Mouse (Mus musculus): ENCODE data around the gene Six5. TPM values are rescaled to one million over a fixed set of nuclear protein-coding genes. Genes with fewer than 3 reads are reported as not detected.
"Not testable (repeated sequence)": the region's sequence is repeated elsewhere in the genome, so short reads cannot be mapped to it uniquely, and the experiment has no call there.

Six5 gene
- total and polyA plus RNA-seq, 3 experiments: 7.1 to 26.0 (median 8.2) TPM

DNA sequence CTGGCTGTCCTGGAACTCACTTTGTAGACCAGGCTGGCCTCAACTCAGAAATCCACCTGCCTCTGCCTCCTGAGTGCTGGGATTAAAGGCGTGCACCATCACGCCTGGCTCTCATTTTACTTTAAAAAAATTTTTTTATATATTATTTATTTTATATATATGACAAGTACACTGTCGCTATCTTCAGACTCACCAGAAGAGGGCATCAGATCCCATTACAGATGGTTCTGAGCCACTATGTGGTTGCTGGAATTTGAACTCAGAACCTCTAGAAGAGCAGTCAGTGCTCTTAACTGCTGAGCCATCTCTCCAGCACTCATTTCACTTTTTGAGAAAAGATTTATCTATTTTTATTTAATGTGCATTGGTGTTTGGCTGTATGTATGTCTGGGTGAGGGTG is 23.4 kb upstream of the Six5 start:
- intact Hi-C loops (cut with DNase I): loop anchor here (5.0 kb wide), 1 partner anchor 61 kb away; no protein-coding TSS in a partner anchor
- WGBS: 46% methylated on average over 3 of the region's 3 CpGs
- not testable (repeated sequence) for H3K27me3 ChIP-seq (ENCODE audit: control insufficient read depth, insufficient read depth, low read length); H3K4me1 ChIP-seq (ENCODE audit: control insufficient read depth, insufficient read depth, low read length); H3K79me2 ChIP-seq (replicated peaks; ENCODE audit: control insufficient read depth, insufficient read depth, low read length); H3K9ac ChIP-seq (ENCODE audit: low read depth, low read length); DNase-seq; H3K4me3 ChIP-seq; H3K27ac ChIP-seq; H3K36me3 ChIP-seq (ENCODE audit: control insufficient read depth, insufficient read depth, low read length)
- peak; percentile 64 for TF ChIP-seq CTCF (IDR thresholded peaks at IDR 0.05)

DNA sequence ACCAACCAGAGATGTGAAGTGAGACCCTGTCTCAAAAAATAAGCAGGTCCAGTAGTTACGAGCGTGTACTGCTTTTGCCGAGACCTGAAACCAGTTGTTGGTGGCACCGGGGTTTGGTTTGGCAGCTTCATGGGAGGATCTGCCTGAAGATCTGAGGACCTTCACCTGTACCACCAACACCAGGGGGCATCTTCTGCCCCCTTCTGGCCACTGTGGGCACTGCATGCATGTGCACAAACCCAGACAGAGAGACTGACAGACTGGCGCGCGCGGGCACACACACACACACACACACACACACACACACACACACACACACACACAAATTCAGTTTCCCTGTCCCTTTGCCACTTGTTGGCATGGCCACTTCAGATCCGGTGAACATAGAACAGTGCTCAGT is 20.9 kb upstream of the Six5 start:
- H3K4me1 ChIP-seq (ENCODE audit: control insufficient read depth, insufficient read depth, low read length): peaks cover 7% of the 10 kb centered on the region
- TF ChIP-seq CTCF (IDR thresholded peaks at IDR 0.05) (peak; percentile 59), POLR2A (IDR thresholded peaks at IDR 0.05; ENCODE audit: insufficient read depth, low read depth, low read length) (no peak)
- no peak overlapping the region for H3K4me3 ChIP-seq
- no peak overlapping the region for H3K27ac ChIP-seq
- no peaks in the 10 kb centered on the region for H3K27me3 ChIP-seq (ENCODE audit: control insufficient read depth, insufficient read depth, low read length)
- intact Hi-C loops (cut with DNase I): loop anchor here (5.0 kb wide), 1 partner anchor 59 kb away; no protein-coding TSS in a partner anchor
- no peaks in the 10 kb centered on the region for H3K36me3 ChIP-seq (ENCODE audit: control insufficient read depth, insufficient read depth, low read length)
- peak in 1 of 2 experiments; percentile 62 for DNase-seq
- H3K79me2 ChIP-seq (replicated peaks; ENCODE audit: control insufficient read depth, insufficient read depth, low read length): no peaks in the 10 kb centered on the region
- H3K9ac ChIP-seq (ENCODE audit: low read depth, low read length): no peak overlapping the region
- WGBS: 83% methylated on average over 9 of the region's 9 CpGs

DNA sequence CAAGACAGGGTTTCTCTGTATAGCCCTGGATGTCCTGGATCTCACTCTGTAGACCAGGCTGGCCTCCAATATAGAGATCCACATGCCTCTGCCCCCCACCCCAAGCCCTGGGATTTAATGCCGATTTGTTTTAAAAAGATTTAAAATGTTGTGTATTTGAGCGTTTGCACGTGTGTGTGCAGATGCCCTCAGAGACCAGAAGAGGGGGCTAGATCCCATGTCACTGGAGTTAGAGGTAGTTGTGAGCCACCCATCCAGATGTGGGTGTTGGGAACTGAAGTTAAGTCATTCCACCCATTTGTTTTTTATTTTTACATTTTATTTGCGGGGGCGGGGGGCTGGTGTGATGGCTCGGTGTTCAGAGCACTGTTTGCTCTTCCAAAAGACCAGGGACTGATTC is 19.9 kb upstream of the Six5 start:
- Histone ChIP-seq H3K9ac (ENCODE audit: low read depth, low read length) (no peak overlapping the region), H3K79me2 (replicated peaks; ENCODE audit: control insufficient read depth, insufficient read depth, low read length) (no peaks in the 10 kb centered on the region), H3K4me1 (ENCODE audit: control insufficient read depth, insufficient read depth, low read length) (peaks cover 7% of the 10 kb centered on the region), H3K4me3 (no peak overlapping the region), H3K27me3 (ENCODE audit: control insufficient read depth, insufficient read depth, low read length) (no peaks in the 10 kb centered on the region), H3K36me3 (ENCODE audit: control insufficient read depth, insufficient read depth, low read length) (no peaks in the 10 kb centered on the region), H3K27ac (no peak overlapping the region)
- TF ChIP-seq EP300 (IDR thresholded peaks at IDR 0.05; ENCODE audit: insufficient read depth, low read depth, low read length) (no peak), POLR2A (IDR thresholded peaks at IDR 0.05; ENCODE audit: insufficient read depth, low read depth, low read length) (no peak), CTCF (IDR thresholded peaks at IDR 0.05) (no peak)
- whole genome bisulfite sequencing: 94% methylated on average over 6 of the region's 6 CpGs
- no peak for DNase-seq
- intact Hi-C loops (cut with DNase I): loop anchor here (5.0 kb wide), 1 partner anchor 58 kb away; no protein-coding TSS in a partner anchor

DNA sequence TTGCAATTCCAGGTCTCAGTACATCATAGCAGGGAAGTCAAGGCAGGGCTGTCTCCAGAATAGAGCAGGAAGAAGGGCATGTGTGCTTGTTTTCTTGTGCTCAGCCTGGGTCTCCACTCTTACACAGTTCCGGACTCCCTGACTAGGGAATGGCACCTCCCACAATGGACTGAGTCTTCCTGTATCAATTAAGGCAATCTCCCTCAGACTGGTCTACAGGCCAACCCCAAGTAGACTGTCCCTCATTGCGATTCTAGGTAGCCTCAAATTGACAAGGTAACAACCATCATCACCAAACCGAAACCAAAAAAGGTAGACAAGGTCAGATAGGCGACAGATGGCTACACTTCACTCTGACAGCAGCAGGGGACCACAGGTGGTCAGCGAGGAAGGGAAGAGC is 19.2 kb upstream of the Six5 start:
- H3K27ac ChIP-seq: peak overlapping the region; percentile 74
- H3K9ac ChIP-seq (ENCODE audit: low read depth, low read length): peak overlapping the region; percentile 48; the same call in 1 of the 2 replicates
- 46% methylated on average over 5 of the region's 5 CpGs for WGBS
- H3K4me1 ChIP-seq (ENCODE audit: control insufficient read depth, insufficient read depth, low read length): peaks cover 7% of the 10 kb centered on the region
- TF ChIP-seq POLR2A (IDR thresholded peaks at IDR 0.05; ENCODE audit: insufficient read depth, low read depth, low read length) (no peak), CTCF (IDR thresholded peaks at IDR 0.05) (no peak), EP300 (IDR thresholded peaks at IDR 0.05; ENCODE audit: insufficient read depth, low read depth, low read length) (no peak)
- peak in 1 of 2 experiments; percentile 17 for DNase-seq
- no peaks in the 10 kb centered on the region for H3K36me3 ChIP-seq (ENCODE audit: control insufficient read depth, insufficient read depth, low read length)
- no peaks in the 10 kb centered on the region for H3K27me3 ChIP-seq (ENCODE audit: control insufficient read depth, insufficient read depth, low read length)
- intact Hi-C loops (cut with DNase I): no loop called here
- no peaks in the 10 kb centered on the region for H3K79me2 ChIP-seq (replicated peaks; ENCODE audit: control insufficient read depth, insufficient read depth, low read length)
- peak overlapping the region; percentile 75 for H3K4me3 ChIP-seq

DNA sequence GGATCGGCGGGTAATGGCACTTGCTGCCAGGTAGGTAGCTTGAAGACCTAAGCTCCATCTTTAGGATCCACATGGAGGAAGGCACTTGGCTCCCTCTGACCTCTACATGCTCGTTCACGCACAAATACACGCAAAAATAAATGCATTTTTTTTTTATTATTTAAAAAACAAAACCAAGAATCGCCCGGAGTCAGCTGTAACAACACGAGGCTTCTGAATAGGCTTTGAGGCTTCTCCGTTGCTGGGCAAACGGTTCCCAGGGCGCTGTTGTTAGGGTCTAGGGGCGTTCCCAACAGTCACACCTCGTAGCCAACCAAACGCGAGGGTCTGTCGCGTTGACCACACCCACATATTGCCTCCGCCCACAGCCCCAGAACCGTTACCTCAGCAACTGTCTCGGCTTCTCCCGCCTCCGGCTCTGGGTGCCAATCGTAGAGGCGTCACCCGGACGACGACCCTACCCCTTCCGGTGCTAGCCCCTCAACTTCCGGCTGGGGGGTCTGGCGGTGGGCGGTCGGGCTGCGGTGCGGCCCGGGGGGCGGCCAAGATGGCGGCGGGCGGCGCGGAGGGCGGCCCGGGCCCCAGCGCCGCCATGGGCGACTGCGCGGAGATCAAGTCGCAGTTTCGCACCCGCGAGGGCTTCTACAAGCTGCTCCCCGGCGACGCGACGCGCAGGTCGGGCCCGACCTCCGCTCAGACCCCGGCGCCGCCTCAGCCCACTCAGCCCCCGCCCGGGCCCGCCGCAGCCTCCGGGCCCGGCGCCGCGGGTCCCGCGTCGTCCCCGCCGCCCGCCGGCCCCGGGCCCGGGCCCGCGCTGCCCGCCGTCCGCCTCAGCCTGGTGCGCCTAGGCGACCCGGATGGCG is 18.4 kb upstream of the Six5 start, which contains the start of gene Dmwd:
TSS of gene Dmwd (plus strand) at position 505 of the 863 bp plus-strand sequence.
- Histone ChIP-seq H3K27ac (peak within 1 kb of the TSS; percentile 74), H3K36me3 (ENCODE audit: control insufficient read depth, insufficient read depth, low read length) (no peaks in the 10 kb centered on the region), H3K27me3 (ENCODE audit: control insufficient read depth, insufficient read depth, low read length) (no peaks in the 10 kb centered on the region), H3K79me2 (replicated peaks; ENCODE audit: control insufficient read depth, insufficient read depth, low read length) (no peaks in the 10 kb centered on the region), H3K4me1 (ENCODE audit: control insufficient read depth, insufficient read depth, low read length) (peaks cover 7% of the 10 kb centered on the region), H3K4me3 (peak within 1 kb of the TSS; percentile 75), H3K9ac (ENCODE audit: low read depth, low read length) (peak within 1 kb of the TSS; percentile 88)
- intact Hi-C loops (cut with DNase I): no loop called here
- WGBS: 1% methylated on average over 54 of the region's 91 CpGs
- TF ChIP-seq POLR2A (IDR thresholded peaks at IDR 0.05; ENCODE audit: insufficient read depth, low read depth, low read length): peak; percentile 48; the same call in 1 of the 2 replicates
- TF ChIP-seq EP300 (IDR thresholded peaks at IDR 0.05; ENCODE audit: insufficient read depth, low read depth, low read length): 0 out of 2 replicates have a peak, but pooled peaks have one; percentile 26
- no peak for TF ChIP-seq CTCF (IDR thresholded peaks at IDR 0.05)
- DNase-seq: peak; percentile 93 to 95

DNA sequence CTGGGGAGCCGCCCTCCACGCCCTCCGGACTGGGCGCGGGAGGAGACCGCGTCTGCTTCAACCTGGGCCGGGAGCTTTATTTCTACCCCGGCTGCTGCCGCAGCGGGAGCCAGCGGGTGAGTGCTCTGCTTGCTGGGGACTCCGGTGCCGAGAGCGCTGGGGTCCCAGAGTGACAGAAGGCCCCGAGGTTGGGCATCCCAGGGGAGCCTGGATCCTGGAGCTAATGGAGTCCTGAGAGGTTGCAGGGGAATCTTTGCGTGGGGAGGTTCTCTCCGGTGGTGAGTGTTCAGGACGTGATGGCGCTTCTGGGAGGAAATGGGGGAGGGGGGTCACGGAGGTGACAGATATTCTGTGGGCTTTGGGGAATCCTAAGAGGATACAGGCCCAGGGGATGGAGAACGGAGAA is 17.8 kb upstream of the Six5 start:
- Histone ChIP-seq H3K4me3 (peak overlapping the region; percentile 75), H3K9ac (ENCODE audit: low read depth, low read length) (peak overlapping the region; percentile 88), H3K27me3 (ENCODE audit: control insufficient read depth, insufficient read depth, low read length) (no peaks in the 10 kb centered on the region), H3K4me1 (ENCODE audit: control insufficient read depth, insufficient read depth, low read length) (peaks cover 9% of the 10 kb centered on the region), H3K27ac (peak overlapping the region; percentile 74), H3K79me2 (replicated peaks; ENCODE audit: control insufficient read depth, insufficient read depth, low read length) (no peaks in the 10 kb centered on the region), H3K36me3 (ENCODE audit: control insufficient read depth, insufficient read depth, low read length) (no peaks in the 10 kb centered on the region)
- TF ChIP-seq CTCF (IDR thresholded peaks at IDR 0.05): no peak
- TF ChIP-seq POLR2A (IDR thresholded peaks at IDR 0.05; ENCODE audit: insufficient read depth, low read depth, low read length): no peak
- TF ChIP-seq EP300 (IDR thresholded peaks at IDR 0.05; ENCODE audit: insufficient read depth, low read depth, low read length): no peak
- WGBS: under 1% methylated on average over 21 of the region's 22 CpGs
- peak; percentile 53 to 61 for DNase-seq
- intact Hi-C loops (cut with DNase I): no loop called here
